Mouse (Mus musculus): ENCODE data around the gene Lrrc27.

DNA sequence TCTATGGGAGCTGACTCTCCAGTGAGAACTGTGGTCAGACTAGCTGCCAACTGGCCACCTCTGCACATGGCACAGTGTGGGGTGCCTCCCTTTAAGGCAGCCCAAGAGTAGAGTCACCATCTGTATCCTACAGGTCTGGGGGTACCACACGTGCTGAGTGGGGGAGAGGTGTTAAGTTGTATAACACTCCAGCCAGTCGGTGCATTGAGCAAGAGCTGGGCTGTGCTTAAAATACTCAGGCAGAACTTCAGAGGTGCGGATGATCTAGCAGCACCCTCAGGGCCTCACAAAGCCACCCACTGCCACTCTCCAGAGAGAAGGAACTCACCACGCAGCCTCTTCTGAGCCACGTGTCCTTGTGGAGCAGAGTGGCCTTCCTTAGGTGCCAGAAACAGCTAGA, 48.4 kb upstream of the Lrrc27 start:
- TF ChIP-seq POLR2A (IDR thresholded peaks at IDR 0.05; ENCODE audit: borderline replicate concordance, extremely low read depth, insufficient read depth, insufficient read length, poor library complexity, severe bottlenecking) (no peak), CTCF (IDR thresholded peaks at IDR 0.05; ENCODE audit: borderline replicate concordance, extremely low read depth, insufficient read depth, insufficient read length) (no peak)
